Comparison of ENCODE assay signal across 9 mouse cellular contexts in genomic region chr2:22744876-22745275, GRCm38 (mm10). TPM values are rescaled to one million over a fixed set of nuclear protein-coding genes. Genes with fewer than 3 reads are reported as not detected.
DNase-seq lines count a peak whose midpoint lies in the region; ATAC-seq lines count a peak whose summit lies in the region.
"Had no signal": no experiment of that assay in that cellular context is flagged by ENCODE, and none has a peak within 500 bp of the region (broad histone marks: within the 10 kb centered on the region; RNA-seq: fewer than 3 reads in every experiment).

No protein-coding gene starts in this region.

- H3K27me3 ChIP-seq in forebrain, embryonic 14.5 days (replicated peaks; ENCODE audit: control insufficient read depth, insufficient read depth, low read length), result no peaks in the 10 kb centered on the region
- no peaks in the 10 kb centered on the region for H3K27me3 ChIP-seq in forebrain, embryonic 16.5 days (replicated peaks; ENCODE audit: control insufficient read depth, insufficient read depth, low read length)
- H3K27me3 ChIP-seq in megakaryocyte, embryonic 14.5 days (replicated peaks), result peaks cover 2% of the 10 kb centered on the region

- H3K27ac ChIP-seq in forebrain, embryonic 14.5 days (ENCODE audit: low read depth, low read length), result no peak overlapping the region
- H3K27ac ChIP-seq in forebrain, embryonic 16.5 days (ENCODE audit: low read length), result no peak overlapping the region

- H3K9ac ChIP-seq in forebrain, embryonic 14.5 days (ENCODE audit: low read length), result no peak overlapping the region
- H3K9ac ChIP-seq in forebrain, embryonic 16.5 days (replicated peaks; ENCODE audit: low read depth, low read length), result no peak overlapping the region

- WGBS in forebrain, embryonic 14.5 days, result 2% methylated on average over 19 of the region's 19 CpGs
- WGBS in forebrain, embryonic 16.5 days, result 2% methylated on average over 19 of the region's 19 CpGs

- H3K36me3 ChIP-seq in forebrain, embryonic 14.5 days (ENCODE audit: control insufficient read depth, insufficient read depth, low read length), result no peaks in the 10 kb centered on the region
- H3K36me3 ChIP-seq in forebrain, embryonic 16.5 days (ENCODE audit: control insufficient read depth, insufficient read depth), result no peaks in the 10 kb centered on the region
- no peaks in the 10 kb centered on the region for H3K36me3 ChIP-seq in megakaryocyte, embryonic 14.5 days (replicated peaks; ENCODE audit: low read length)

- no peak overlapping the region for H3K4me2 ChIP-seq in forebrain, embryonic 14.5 days (ENCODE audit: low read length)
- no peak overlapping the region for H3K4me2 ChIP-seq in forebrain, embryonic 16.5 days (ENCODE audit: low read length)

- no peak overlapping the region for H3K4me3 ChIP-seq in forebrain, embryonic 14.5 days (ENCODE audit: low read depth, low read length)
- H3K4me3 ChIP-seq in forebrain, embryonic 16.5 days (replicated peaks; ENCODE audit: low read length), result no peak overlapping the region
- peak overlapping the region; percentile 90 for H3K4me3 ChIP-seq in megakaryocyte, embryonic 14.5 days (replicated peaks)

- DNase-seq in forebrain, embryonic 14.5 days (ENCODE audit: low spot score), result peak; percentile 52
- peak; percentile 65 for DNase-seq in ZHBTc4 (ENCODE audit: low read depth, low spot score)
- peak; percentile 84 for DNase-seq in naive thymus-derived CD4-positive, alpha-beta T cell, adult 2 months (ENCODE audit: low read depth)
- DNase-seq in gastrocnemius, postnatal 36 days, result no peak
- DNase-seq in layer of hippocampus, postnatal 25 days (ENCODE audit: extremely low spot score in 1 of 2, low spot score in 1 of 2), result no peak
- DNase-seq: cerebellum, adult 11 months had no signal

- intact Hi-C loops in gastrocnemius, postnatal 36 days (cut with DNase I), result no loop called here

- no peaks in the 10 kb centered on the region for H3K9me3 ChIP-seq in forebrain, embryonic 14.5 days (replicated peaks; ENCODE audit: control insufficient read depth, low read length)
- H3K9me3 ChIP-seq in forebrain, embryonic 16.5 days (ENCODE audit: control insufficient read depth, low read length), result 0 out of 2 replicates have a peak, but pooled peaks cover 2% of the 10 kb centered on the region
- H3K9me3 ChIP-seq in megakaryocyte, embryonic 14.5 days, result no peaks in the 10 kb centered on the region

- no peaks in the 10 kb centered on the region for H3K4me1 ChIP-seq in forebrain, embryonic 14.5 days (ENCODE audit: control insufficient read depth, insufficient read depth, low read length)
- 0 out of 2 replicates have a peak, but pooled peaks cover 2% of the 10 kb centered on the region for H3K4me1 ChIP-seq in forebrain, embryonic 16.5 days (replicated peaks; ENCODE audit: control insufficient read depth, insufficient read depth, low read length)
- peaks cover 28% of the 10 kb centered on the region for H3K4me1 ChIP-seq in megakaryocyte, embryonic 14.5 days

- no peak for ATAC-seq in forebrain, embryonic 14.5 days
- ATAC-seq in forebrain, embryonic 16.5 days, result no peak
- no peak for ATAC-seq in megakaryocyte, adult 5-6 weeks (ENCODE audit: poor library complexity, severe bottlenecking)

RNA-seq across cellular contexts. Expression of gene Apbb1ip, which starts 29.0 kb away (rescaled TPM):
- 0.66 and 1.3 TPM in 2 replicates for polyA plus RNA-seq in forebrain, embryonic 14.5 days (2014; fragmentation: Nextera tagmentation; extraction: Ambion mirVana)
- polyA plus RNA-seq in forebrain, embryonic 16.5 days (2015; fragmentation: Nextera tagmentation; extraction: Ambion mirVana), result 0.46 and 1.0 TPM in 2 replicates
- 35.8 and 36.6 TPM in 2 replicates for polyA plus RNA-seq in megakaryocyte, embryonic 14.5 days (2012; ENCODE audit: insufficient read depth, low replicate concordance)
- 194 and 206 TPM in 2 replicates for total RNA-seq in megakaryocyte, adult 5-6 weeks (2015)
- total RNA-seq in megakaryocyte, adult 5-6 weeks (2017), result 27.6 and 49.7 TPM in 2 replicates
- total RNA-seq in gastrocnemius, postnatal 36 days (2021), result 1 to 10 TPM; 2.3 to 2.7 TPM
- total RNA-seq in layer of hippocampus, postnatal 25 days (2021), result 1 to 10 TPM; 5.4 to 6.2 TPM

Comparison
In these comparisons a context has a peak if more than half of its experiments do, and no peak if none do; other contexts are left out.
1. DNase-seq: peak in forebrain, embryonic 14.5 days (single experiment), ZHBTc4 (single experiment) and naive thymus-derived CD4-positive, alpha-beta T cell, adult 2 months (single experiment); none in gastrocnemius, postnatal 36 days (0 of 2) and layer of hippocampus, postnatal 25 days (0 of 2).